Mouse (Mus musculus): Measurements from ENCODE around the gene Slc44a5. TPM values are rescaled to one million over a fixed set of nuclear protein-coding genes. Genes with fewer than 3 reads are reported as not detected.

Slc44a5 gene
- total RNA-seq, 2 experiments from 2014 or later = 43.9 to 55.5 TPM

DNA sequence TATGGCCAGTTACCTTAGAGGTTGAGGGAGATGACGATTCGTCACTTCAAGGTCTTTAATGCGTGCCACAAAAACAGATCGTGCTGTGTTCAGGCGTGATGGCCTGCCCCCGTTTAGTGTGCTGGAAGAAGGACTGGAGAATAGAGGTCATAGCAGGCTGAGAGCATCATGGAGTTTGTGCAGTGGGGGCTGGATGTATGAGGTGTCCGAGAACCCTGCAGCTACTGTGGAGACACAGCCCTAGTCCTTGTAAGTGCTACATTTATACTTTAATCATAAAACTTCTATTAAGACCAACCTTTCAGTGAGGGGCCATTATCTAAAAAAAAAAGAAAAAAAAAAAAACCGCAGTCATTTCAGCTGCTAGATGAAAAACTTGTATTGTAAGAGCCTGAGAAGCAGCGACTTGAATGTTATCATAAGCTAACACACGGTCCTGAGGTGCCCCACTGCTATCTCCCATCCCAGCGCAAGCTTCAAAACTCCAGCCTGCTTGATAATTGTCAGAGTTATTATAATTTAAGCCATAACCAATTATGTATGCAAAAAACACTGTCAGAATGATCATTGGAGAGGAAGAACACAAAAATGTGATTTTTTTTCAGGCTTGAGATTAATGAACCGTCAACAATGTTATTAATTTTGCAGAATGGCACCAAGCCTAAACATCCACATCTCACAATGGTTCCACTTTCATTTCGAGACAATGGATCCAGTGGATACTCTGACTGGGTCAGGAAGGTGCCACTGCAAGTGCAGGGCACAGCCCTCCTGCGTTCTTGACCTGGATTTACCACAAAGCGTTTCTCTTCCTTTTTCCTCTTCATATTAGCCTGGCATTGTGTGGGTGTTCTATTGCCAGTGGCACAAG lies 118.5 kb downstream of the Slc44a5 start:
- DNase-seq (ENCODE audit: extremely low spot score in 1 of 2, low spot score in 1 of 2) = no peak

DNA sequence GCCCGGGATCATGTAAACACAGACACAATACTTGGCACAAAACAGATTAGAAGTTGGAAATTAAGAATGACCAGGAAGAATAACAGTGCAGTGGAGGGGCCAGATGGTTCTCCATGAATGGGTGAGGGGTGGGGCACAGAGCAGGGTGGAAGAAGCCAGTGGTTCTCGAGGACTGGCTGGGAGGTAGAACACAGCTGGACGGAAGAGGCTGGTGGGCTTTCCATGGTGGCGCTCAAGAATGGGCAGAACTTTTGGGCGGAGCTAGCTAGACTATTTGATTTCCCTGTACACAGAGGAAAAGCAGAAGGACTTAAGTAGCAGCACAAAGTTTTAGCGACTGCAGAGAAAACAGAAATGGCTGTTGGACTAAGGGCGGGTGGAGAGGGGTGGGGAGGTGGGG lies 119.2 kb downstream of the Slc44a5 start:
- no peak for DNase-seq (ENCODE audit: extremely low spot score in 1 of 2, low spot score in 1 of 2)

DNA sequence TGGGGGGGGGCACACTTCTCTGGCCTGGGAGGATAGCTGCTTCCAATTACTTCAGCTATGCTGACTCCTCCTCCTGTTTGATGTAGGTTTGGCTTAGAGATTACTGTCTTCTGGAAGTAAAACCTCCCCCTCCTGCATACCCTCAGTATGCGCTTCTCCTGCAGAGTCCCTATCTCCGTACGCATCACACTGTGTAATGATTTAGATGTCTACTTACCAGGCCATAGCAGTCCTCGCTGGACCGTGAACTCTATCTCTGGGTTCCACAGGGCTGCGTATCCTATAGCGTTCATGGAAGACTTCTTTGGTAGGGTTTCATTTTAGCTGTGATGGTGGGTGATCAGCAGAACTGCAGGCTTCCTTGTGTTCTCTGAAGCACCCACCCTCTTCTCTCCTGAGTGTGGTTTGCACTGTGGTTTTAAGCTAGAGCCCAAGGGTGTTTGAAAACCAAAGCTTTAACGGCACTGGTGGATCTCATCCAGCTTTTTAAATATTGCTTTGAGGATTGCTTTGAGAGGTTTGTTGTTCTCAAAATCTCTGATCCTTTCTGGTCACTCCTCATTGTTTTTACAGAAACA lies 120.6 kb downstream of the Slc44a5 start:
- no peak for DNase-seq (ENCODE audit: extremely low spot score in 1 of 2, low spot score in 1 of 2)

DNA sequence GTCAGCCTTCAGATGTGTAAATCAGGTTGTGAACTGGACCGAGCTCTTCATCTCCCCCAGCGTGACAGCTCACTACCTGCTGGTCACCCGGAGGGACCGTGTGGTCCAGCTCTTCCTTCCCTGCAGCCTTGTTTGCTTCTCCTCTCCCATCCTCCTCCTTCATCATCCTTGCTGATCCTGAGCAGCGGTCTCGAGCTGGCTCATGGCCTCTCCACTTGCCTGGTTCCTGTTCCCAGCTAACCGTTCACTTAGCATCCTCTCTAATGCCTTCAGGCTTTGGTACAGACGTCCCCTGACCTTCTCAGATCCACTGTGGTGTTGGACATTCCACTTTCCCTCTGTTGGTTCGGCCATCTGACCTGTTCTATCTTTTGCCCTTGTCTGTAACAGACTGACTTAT lies 128.4 kb downstream of the Slc44a5 start:
- no peak for DNase-seq (ENCODE audit: extremely low spot score in 1 of 2, low spot score in 1 of 2)

DNA sequence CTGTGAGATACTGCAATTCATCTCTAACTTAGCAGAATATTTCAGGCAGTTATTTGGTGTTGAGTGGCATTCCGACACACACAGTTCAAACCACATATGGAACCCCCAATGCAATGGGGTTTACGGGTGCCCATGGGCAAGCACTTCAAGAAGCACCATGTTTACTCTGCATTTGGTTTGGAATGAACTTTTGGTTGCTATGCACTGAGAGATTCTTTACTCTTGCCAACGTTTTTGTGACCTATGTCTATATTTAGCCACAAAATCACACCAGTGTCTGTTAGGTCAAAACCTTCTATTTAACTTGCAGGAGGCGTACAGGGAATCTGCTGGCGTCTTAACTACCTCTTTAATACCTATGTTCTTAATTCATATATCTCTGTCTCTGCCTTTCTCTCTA lies 137.3 kb downstream of the Slc44a5 start:
- no peak for DNase-seq (ENCODE audit: extremely low spot score in 1 of 2, low spot score in 1 of 2)

DNA sequence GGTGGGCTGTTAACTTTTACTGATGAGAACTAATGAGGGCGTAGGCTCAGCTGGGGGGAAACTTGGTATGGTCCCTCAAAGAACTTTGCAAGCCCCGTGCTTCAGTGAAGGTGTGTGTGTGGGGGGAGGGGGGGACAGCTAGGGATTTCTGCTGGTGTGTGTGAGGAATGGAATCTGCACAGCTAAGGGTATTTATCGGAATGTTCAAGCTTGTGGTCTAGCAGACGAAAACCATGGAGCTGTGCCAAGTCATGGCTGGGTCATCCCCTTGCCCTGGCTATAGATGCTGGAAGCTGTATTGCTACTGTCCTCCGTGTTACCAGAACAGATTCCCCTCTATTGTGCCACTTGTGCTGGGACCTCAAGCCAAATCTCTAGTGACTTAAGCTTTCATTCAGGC lies 138.0 kb downstream of the Slc44a5 start:
- DNase-seq (ENCODE audit: extremely low spot score in 1 of 2, low spot score in 1 of 2) = no peak

DNA sequence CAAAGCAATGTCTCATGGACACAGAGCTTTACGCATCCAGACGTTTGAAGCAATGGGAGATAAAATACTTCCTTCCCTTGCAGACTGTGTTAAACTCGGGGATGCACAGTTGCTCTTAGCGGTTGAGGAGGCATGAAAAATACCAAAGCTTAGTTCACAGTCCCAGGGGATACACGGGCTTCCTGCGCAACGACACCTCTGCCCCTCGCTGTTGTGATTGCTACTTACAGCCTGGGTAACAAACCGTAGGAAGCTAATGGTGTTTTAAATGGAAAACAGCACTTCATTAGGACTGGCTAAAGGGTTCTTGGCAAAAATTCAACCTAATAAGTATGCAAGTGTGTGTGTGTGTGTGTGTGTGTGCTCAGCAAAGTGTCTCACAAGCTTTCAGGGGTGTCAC lies 141.8 kb downstream of the Slc44a5 start:
- DNase-seq (ENCODE audit: extremely low spot score in 1 of 2, low spot score in 1 of 2) = no peak

DNA sequence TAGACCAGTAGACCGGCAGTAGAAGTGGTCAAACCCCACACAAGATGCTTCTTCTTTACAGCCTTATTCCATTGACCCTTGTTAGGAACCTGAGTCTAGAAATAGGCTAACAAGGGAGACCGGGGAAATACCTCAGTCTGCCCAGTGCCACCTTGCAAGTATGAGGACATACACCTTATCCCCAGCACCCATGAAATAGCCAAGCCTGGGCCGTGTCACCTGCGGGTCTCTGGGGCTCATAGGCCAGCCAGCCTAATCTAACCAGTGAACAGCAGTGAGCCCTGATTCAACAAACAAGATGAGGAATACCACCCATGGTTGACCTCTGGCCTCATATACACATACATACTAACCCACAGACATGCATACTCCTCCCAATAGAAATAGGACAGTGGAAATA lies 142.2 kb downstream of the Slc44a5 start:
- no peak for DNase-seq (ENCODE audit: extremely low spot score in 1 of 2, low spot score in 1 of 2)

DNA sequence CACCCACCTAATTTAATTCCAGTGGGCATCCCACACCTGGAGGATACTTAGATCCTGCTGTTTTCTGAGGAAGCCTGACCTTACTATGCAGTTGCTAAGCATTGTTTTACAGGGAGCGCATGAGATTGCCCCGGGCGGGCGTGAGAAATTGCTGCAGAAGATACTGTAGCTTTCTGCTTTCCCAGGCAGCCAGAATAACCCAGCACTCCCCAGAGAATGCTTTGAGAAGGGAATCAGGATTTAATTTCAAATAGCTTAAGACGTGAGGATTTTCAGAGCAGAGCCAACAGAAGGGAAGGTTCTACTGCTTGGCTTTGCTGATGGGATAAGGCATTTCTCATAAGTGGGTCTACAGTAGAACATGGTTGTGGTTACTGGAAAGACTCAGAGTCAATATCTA lies 142.8 kb downstream of the Slc44a5 start:
- no peak for DNase-seq (ENCODE audit: extremely low spot score in 1 of 2, low spot score in 1 of 2)

DNA sequence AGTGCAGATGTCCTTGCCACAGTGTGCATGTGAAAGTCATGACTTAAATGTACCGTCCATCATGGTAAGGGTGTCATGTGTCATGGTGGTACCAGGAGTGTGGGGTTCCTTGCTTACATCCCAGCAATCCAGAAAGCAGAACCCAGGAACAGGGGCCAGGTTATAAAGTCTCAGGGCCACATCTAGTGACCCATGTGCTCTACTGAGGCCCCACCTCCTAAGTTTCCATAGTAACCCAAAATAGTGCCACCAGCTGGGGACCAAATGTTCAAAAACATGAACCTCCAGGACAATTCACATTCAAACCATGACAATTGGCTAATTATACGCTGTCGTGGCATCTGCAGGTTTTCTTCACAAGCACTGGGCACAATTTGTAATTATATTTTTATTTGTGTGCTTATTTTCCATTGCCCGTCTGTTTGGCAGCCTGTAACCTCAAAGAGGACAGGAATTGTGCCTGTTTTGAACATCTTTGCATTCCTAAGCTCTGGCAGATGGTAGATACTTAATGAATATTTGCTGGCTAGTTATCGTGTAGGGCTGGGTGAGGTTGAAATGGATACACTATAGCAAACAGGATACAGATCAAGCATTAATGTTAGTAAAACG lies 145.9 kb downstream of the Slc44a5 start:
- DNase-seq (ENCODE audit: extremely low spot score in 1 of 2, low spot score in 1 of 2) = no peak

DNA sequence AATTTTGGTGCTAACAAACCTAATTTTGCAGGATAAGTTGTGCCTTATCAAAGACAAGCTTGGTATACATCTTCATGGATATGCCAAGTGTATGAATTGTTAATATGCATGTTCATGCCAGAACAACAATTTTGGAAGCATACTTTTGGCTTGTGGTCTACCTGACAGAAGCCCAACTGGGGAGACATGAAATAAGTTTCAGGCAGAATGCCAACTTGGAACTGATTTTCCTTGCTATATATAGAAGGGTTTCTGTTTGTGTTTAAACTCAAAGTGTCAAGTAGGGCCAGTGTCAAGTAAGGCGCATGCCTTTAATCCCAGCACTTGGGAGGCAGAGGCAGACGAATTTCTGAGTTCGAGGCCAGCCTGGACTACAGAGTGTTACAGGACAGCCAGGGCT lies 149.3 kb downstream of the Slc44a5 start:
- DNase-seq (ENCODE audit: extremely low spot score in 1 of 2, low spot score in 1 of 2) = no peak

DNA sequence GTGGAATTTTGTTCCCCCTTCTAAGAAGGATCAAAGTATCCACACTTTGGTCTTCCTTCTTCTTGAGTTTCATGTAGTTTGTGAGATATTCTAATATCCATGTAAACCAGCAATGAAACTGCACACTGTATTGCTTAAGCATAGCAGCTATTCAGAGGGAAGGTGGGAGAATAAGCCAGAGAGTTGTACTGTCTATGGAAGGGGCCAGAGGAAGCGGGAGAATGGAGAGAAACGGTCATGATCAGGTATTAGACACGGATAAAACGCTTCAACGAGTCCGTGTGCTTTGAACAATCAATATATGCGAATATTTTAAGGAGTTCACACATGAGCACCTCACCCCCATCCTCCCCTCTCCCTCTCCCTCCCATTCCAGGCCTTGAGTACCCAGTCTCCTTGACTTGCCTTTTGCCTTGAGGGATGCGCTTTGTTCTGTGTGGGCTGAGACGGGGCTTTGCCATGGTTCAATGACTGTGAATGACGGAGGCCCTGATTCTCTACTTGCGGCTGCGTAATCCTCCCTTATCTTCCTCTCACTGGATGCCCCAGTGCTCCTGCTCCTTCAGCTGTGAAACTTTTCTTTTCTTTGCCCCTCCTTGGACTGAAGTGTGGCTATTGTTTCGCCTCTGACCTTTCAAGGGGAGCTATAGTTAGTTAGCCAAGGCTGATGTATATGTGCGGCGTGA lies 151.8 kb downstream of the Slc44a5 start:
- no peak for DNase-seq (ENCODE audit: extremely low spot score in 1 of 2, low spot score in 1 of 2)

DNA sequence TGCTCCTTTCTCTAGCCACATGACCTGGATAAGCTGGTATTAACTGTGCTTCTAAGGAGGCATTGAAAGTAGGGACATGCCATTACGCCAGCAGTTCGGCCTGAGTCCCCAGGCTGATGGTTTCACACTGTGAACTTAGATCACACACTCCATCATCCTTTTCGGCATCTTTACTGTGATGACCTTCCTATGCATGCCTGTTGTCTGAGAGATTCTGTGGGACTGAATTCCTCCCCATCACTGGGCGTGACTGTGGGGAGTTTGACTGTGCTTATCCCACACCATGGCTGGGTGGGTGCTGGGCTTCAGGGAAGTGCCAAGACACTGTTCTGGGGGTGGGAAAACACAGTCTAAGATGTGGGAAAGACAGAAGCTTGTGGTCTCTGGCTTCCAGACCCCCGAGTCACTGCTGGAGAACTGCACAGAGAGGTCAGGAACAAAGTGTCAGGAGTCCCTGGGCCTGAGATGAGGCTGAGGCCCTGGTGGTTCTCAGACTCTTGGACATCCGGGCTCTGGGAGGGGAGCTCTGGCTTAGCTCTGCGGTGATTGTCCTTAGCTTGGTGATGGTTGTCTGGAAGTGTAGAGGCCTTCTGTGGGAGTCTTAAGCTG lies 152.6 kb downstream of the Slc44a5 start:
- no peak for DNase-seq (ENCODE audit: extremely low spot score in 1 of 2, low spot score in 1 of 2)

DNA sequence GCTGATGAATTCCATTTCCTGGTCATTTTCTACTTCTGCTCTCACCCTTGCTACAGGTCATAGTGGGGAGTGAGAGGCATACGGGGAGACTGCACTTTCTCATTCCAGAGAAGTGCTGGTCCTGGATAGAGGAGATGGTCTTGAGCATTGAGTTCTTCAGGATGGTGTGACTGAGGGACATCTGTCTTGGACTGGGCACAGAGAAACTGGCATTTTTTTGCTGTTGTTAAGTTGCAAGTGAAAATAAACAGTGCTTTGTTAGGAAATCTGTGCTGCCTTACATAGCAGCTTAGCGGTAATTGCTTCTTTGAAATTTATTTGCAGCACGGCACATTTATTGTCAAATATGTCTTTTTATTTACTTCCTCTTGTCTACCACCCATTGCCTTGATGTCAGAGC lies 154.0 kb downstream of the Slc44a5 start:
- no peak for DNase-seq (ENCODE audit: extremely low spot score in 1 of 2, low spot score in 1 of 2)

DNA sequence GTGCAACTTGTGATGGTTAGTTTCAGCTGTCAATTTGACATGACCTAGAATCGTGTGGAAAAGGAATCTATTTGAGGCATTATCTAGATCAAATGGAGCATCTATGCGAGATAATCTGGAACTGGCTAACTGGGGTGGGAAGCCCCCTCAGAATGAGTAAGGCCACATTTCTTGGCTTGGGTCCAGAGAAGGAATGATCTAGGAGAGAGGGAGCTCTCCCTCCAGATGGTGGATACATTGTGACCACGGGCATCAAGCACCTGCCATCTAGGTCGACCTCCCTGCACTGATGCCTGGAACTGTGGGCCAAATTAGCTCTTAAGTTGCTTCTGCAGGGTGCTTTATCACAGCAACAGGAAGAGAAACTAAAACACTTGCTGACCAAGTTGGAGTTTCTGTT lies 155.8 kb downstream of the Slc44a5 start:
- no peak for DNase-seq (ENCODE audit: extremely low spot score in 1 of 2, low spot score in 1 of 2)

DNA sequence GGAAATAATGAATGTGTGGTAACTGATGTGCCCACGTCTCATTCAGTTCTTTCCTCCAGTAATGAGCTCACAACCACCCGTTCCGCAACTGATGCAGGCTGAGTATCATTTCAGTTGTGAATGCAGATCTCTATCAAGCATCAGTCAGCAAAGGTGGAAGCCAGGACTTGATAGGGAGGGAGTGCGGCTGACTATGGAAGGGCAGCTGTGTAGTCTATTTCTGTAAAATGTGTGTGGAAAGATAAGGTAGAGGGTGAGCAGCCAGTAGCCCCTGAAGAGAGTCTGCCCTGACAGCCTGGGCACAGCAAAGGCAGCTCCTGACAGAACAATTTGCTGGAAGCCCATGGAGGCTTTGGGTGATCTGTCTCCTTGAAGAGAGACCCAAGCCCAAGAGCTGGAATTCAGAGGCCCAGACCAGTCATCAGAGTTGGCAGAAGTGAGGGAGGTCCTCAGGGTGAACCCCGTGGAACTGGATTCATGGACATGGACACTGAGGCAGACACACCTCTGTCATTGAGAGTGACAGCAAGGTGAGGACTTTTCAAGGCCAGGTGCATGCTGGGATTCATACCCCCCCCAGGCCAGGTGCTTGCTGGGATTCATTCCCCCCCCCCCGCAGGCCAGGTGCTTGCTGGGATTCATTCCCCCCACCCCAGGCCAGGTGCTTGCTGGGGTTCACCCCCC lies 157.3 kb downstream of the Slc44a5 start:
- no peak for DNase-seq (ENCODE audit: extremely low spot score in 1 of 2, low spot score in 1 of 2)

DNA sequence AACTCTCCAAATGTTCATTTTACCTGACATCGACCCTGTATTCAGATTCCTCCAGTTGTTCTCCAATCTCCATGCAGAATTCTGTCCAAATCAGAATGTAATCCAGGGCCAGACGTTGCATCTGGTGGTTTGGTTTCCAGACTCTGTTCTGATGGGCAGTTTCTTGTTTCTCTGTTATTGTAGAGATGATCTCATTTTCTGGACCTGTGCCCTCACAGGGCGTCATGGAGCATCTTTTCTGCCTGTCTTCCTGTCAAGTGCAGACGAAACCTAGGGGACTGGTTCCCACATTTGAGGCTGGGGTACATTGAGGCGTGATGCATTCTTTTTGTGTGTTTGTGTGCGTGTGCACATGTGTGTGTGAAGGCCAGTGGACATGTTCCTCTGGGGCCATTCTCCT lies 160.8 kb downstream of the Slc44a5 start:
- DNase-seq (ENCODE audit: extremely low spot score in 1 of 2, low spot score in 1 of 2) = no peak

DNA sequence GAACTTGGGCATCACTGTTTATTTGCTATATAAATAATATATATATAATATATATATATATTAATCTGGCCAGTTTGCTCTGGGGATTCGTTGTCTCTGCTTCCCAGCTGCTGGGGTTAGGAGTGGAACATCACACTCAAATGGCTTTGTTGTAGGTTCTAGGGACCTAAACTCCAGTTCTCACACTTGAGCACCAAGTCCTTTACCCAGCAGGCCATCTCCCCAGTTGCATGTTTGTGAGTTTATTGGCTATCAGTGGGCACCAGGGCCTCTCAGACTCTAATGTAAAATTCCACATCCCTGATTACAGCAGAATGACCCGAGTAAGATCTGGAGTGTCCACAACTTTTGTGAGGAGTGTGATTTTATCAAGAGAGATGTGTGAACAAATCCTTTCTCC lies 161.5 kb downstream of the Slc44a5 start:
- DNase-seq (ENCODE audit: extremely low spot score in 1 of 2, low spot score in 1 of 2) = no peak

DNA sequence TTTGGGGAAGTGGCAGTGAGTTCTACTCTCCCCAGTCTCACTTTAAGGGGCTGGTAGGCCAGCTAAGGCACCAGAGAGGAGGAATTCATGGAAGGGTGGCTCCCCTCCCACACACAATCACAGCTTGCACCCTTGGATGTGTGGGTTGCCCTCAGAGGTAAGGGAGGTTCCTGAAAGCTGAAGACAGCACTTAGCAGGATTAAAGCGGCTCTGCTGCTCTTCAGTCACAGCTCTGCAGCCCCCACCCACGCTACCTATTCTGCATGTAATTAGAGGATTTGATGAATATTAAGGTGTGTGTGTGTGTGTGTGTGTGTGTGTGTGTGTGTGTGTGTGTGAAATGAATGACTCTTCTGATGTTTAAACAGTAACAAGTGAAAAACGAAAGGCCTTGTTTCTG lies 163.3 kb downstream of the Slc44a5 start:
- no peak for DNase-seq (ENCODE audit: extremely low spot score in 1 of 2, low spot score in 1 of 2)

DNA sequence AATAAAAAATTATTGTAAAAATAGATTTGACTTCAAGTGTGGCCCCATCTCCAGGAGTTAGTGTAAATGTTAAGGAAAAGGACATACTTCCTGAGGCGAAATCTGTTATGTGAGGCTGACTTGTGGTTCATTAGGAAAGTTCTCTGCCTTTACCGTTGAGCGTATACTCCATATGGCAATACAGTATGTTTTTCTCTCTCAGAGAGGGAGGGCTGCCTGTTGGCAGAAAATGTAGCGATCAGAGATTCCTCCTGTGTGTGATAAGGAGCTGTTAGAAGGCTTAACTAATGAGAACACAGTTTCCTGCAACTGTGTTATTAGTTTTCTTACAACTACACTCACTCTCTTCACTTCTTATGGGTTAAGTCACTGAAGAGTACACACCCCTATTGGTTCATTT lies 168.1 kb downstream of the Slc44a5 start:
- no peak for DNase-seq (ENCODE audit: extremely low spot score in 1 of 2, low spot score in 1 of 2)
